ENCODE assay signal across 8 mouse cellular contexts in genomic region chr10:80292251-80293146, GRCm38 (mm10). TPM values are rescaled to one million over a fixed set of nuclear protein-coding genes. Genes with fewer than 3 reads are reported as not detected.
DNase-seq lines count a peak whose midpoint lies in the region; ATAC-seq and TF ChIP-seq lines count a peak whose summit lies in the region.

Rps15 (plus strand) TSS chr10:80292453.

- peaks cover 9% of the 10 kb centered on the region for H3K27me3 ChIP-seq in embryonic facial prominence, embryonic 15.5 days
- no peaks in the 10 kb centered on the region; the same call in 1 of the 2 replicates for H3K27me3 ChIP-seq in limb, embryonic 14.5 days (ENCODE audit: control insufficient read depth, insufficient read depth, low read length)
- H3K27me3 ChIP-seq in midbrain, postnatal 0 days (ENCODE audit: insufficient read depth, low read length), result no peaks in the 10 kb centered on the region

- H3K27ac ChIP-seq in bone marrow, adult 2 months (ENCODE audit: control insufficient read depth, insufficient read depth, low read depth, low read length, poor library complexity), result peak within 1 kb of the TSS; percentile 81
- peak within 1 kb of the TSS; percentile 95 for H3K27ac ChIP-seq in embryonic facial prominence, embryonic 15.5 days (replicated peaks)
- peak within 1 kb of the TSS; percentile 93 for H3K27ac ChIP-seq in limb, embryonic 14.5 days (replicated peaks; ENCODE audit: low read depth, low read length)
- peak within 1 kb of the TSS; percentile 92 for H3K27ac ChIP-seq in midbrain, postnatal 0 days (ENCODE audit: low read depth, low read length)

- ATAC-seq in embryonic facial prominence, embryonic 15.5 days (ENCODE audit: insufficient number of reproducible peaks, low FRiP score, low TSS enrichment, low read depth), result peak; percentile 86
- peak; percentile 89 for ATAC-seq in limb, embryonic 14.5 days (ENCODE audit: low FRiP score, low read depth)
- peak; percentile 82 for ATAC-seq in midbrain, postnatal 0 days (ENCODE audit: low FRiP score)

- DNase-seq in 416B (ENCODE audit: low read depth), result peak; percentile 97
- peak; percentile 91 for DNase-seq in heart, adult 8-10 months (ENCODE audit: low spot score)
- DNase-seq in kidney, adult 9 months, result peak; percentile 95
- DNase-seq in limb, embryonic 14.5 days (ENCODE audit: low spot score), result peak; percentile 95
- DNase-seq in midbrain, postnatal 0 days (ENCODE audit: low spot score), result peak; percentile 98
- peak; percentile 87 to 94 for DNase-seq in spleen, postnatal 14 days (ENCODE audit: low spot score in 2 of 2)

- peak; percentile 48; the same call in 1 of the 2 replicates for TF ChIP-seq CTCF in bone marrow, adult 2 months (IDR thresholded peaks at IDR 0.05; ENCODE audit: control insufficient read depth, insufficient read depth, low read length)
- peak; percentile 75 for TF ChIP-seq CTCF in midbrain, postnatal 0 days (IDR thresholded peaks at IDR 0.05)

- no peaks in the 10 kb centered on the region for H3K9me3 ChIP-seq in embryonic facial prominence, embryonic 15.5 days (replicated peaks)
- no peaks in the 10 kb centered on the region for H3K9me3 ChIP-seq in limb, embryonic 14.5 days (ENCODE audit: control insufficient read depth, low read length)
- no peaks in the 10 kb centered on the region for H3K9me3 ChIP-seq in midbrain, postnatal 0 days (ENCODE audit: low read length)

- H3K4me2 ChIP-seq in embryonic facial prominence, embryonic 15.5 days (replicated peaks), result peak within 1 kb of the TSS; percentile 84
- peak within 1 kb of the TSS; percentile 94 for H3K4me2 ChIP-seq in limb, embryonic 14.5 days (replicated peaks; ENCODE audit: low read depth, low read length, severe bottlenecking)
- H3K4me2 ChIP-seq in midbrain, postnatal 0 days (ENCODE audit: low read depth, low read length, poor library complexity, severe bottlenecking), result peak within 1 kb of the TSS; percentile 79

- H3K9ac ChIP-seq in embryonic facial prominence, embryonic 15.5 days, result peak within 1 kb of the TSS; percentile 95
- peak within 1 kb of the TSS; percentile 99 for H3K9ac ChIP-seq in limb, embryonic 14.5 days (ENCODE audit: low read depth, low read length, severe bottlenecking)
- H3K9ac ChIP-seq in midbrain, postnatal 0 days (replicated peaks; ENCODE audit: low read length, poor library complexity, severe bottlenecking), result peak within 1 kb of the TSS; percentile 79

- peaks cover 29% of the 10 kb centered on the region for H3K36me3 ChIP-seq in embryonic facial prominence, embryonic 15.5 days
- H3K36me3 ChIP-seq in limb, embryonic 14.5 days (ENCODE audit: control insufficient read depth, insufficient read depth, low read length), result peaks cover 38% of the 10 kb centered on the region
- peaks cover 21% of the 10 kb centered on the region for H3K36me3 ChIP-seq in midbrain, postnatal 0 days (ENCODE audit: insufficient read depth, low read length)

- peaks cover 3% of the 10 kb centered on the region; the same call in 1 of the 2 replicates for H3K4me1 ChIP-seq in bone marrow, adult 2 months (ENCODE audit: control insufficient read depth, insufficient read depth, low read length)
- peaks cover 42% of the 10 kb centered on the region for H3K4me1 ChIP-seq in embryonic facial prominence, embryonic 15.5 days
- H3K4me1 ChIP-seq in limb, embryonic 14.5 days (ENCODE audit: control insufficient read depth, insufficient read depth, low read length), result peaks cover 17% of the 10 kb centered on the region
- H3K4me1 ChIP-seq in midbrain, postnatal 0 days (ENCODE audit: insufficient read depth, low read length), result peaks cover 12% of the 10 kb centered on the region

- H3K4me3 ChIP-seq in bone marrow, adult 2 months (replicated peaks; ENCODE audit: control insufficient read depth, low read depth, low read length), result peak within 1 kb of the TSS; percentile 83
- peak within 1 kb of the TSS; percentile 82 for H3K4me3 ChIP-seq in embryonic facial prominence, embryonic 15.5 days (replicated peaks)
- H3K4me3 ChIP-seq in limb, embryonic 14.5 days (replicated peaks; ENCODE audit: low read length), result peak within 1 kb of the TSS; percentile 93
- peak within 1 kb of the TSS; percentile 64 for H3K4me3 ChIP-seq in midbrain, postnatal 0 days (ENCODE audit: low read depth, low read length)

- under 1% methylated on average over 72 of the region's 72 CpGs for WGBS in bone marrow, adult 2 months
- WGBS in embryonic facial prominence, embryonic 15.5 days, result under 1% methylated on average over 72 of the region's 72 CpGs
- under 1% methylated on average over 66 of the region's 72 CpGs for WGBS in limb, embryonic 14.5 days
- whole genome bisulfite sequencing in midbrain, postnatal 0 days, result under 1% methylated on average over 67 of the region's 72 CpGs

- TF ChIP-seq POLR2A in bone marrow, adult 2 months (IDR thresholded peaks at IDR 0.05; ENCODE audit: borderline replicate concordance, control insufficient read depth, low read depth, low read length), result peak; percentile 96
- peak; percentile 78; the same call in 1 of the 2 replicates for TF ChIP-seq POLR2A in limb, embryonic 14.5 days (IDR thresholded peaks at IDR 0.05; ENCODE audit: borderline replicate concordance, extremely low read depth, insufficient read depth, insufficient read length)

RNA-seq across cellular contexts. Expression of gene Rps15, which starts in this region (rescaled TPM):
- polyA plus RNA-seq in bone marrow, adult 2 months (2011; ENCODE audit: insufficient read depth, insufficient read length, low replicate concordance, missing spikeins), result 1,765 and 2,445 TPM in 2 replicates
- 969 and 997 TPM in 2 replicates for polyA plus RNA-seq in embryonic facial prominence, embryonic 15.5 days (2015; fragmentation: Nextera tagmentation; extraction: Ambion mirVana)
- 100 to 1,000 TPM; 763 to 919 (median 846) TPM for total RNA-seq in heart, adult 8-10 months (2022)
- polyA plus RNA-seq in limb, embryonic 14.5 days (2012; rRNA removed), result 3,060 and 3,829 TPM in 2 replicates
- 1,091 and 1,173 TPM in 2 replicates for polyA plus RNA-seq in limb, embryonic 14.5 days (2014; fragmentation: Nextera tagmentation; extraction: Ambion mirVana)
- total RNA-seq in midbrain, postnatal 0 days (2014; rRNA removed), result 971 and 1,162 TPM in 2 replicates
- 633 and 645 TPM in 2 replicates for polyA plus RNA-seq in midbrain, postnatal 0 days (2015; fragmentation: Nextera tagmentation; extraction: Ambion mirVana)

Comparison
In these comparisons a context has a peak if more than half of its experiments do, and no peak if none do; other contexts are left out.
1. Peak in every context shown above with its lines: DNase-seq, ATAC-seq, H3K4me3 ChIP-seq and H3K27ac ChIP-seq.